Mouse (Mus musculus): ENCODE data around the gene Six4. TPM values are rescaled to one million over a fixed set of nuclear protein-coding genes. Genes with fewer than 3 reads are reported as not detected.
"Not testable (repeated sequence)": the region's sequence is repeated elsewhere in the genome, so short reads cannot be mapped to it uniquely, and the experiment has no call there.

The Six4 gene
- 1.1 and 1.3 TPM in 2 replicates for polyA plus RNA-seq (2015; fragmentation: Nextera tagmentation; extraction: Ambion mirVana)

- 0 out of 2 replicates have a peak, but pooled peaks cover 3% of the 10 kb centered on the region for H3K36me3 ChIP-seq (ENCODE audit: control insufficient read depth, insufficient read depth)
- H3K4me1 ChIP-seq (ENCODE audit: control insufficient read depth, insufficient read depth, low read length) = peaks cover 11% of the 10 kb centered on the region
- peak; percentile 88 for ATAC-seq (replicated peaks; ENCODE audit: extremely low read depth, insufficient read depth, low FRiP score)
- H3K9me3 ChIP-seq (replicated peaks; ENCODE audit: control insufficient read depth, low read length) = no peaks in the 10 kb centered on the region
- peaks cover 4% of the 10 kb centered on the region; the same call in 1 of the 2 replicates for H3K27me3 ChIP-seq (ENCODE audit: control insufficient read depth, insufficient read depth, low read length)
- peak within 1 kb of the TSS; percentile 68 for H3K27ac ChIP-seq (ENCODE audit: low read length)
- under 1% methylated on average over 20 of the region's 20 CpGs for WGBS
- peak within 1 kb of the TSS; percentile 82 for H3K9ac ChIP-seq (ENCODE audit: low read length)
- peak within 1 kb of the TSS; percentile 100 for H3K4me2 ChIP-seq (ENCODE audit: low read depth, low read length)
- H3K4me3 ChIP-seq (ENCODE audit: low read length) = peak within 1 kb of the TSS; percentile 87
Observed at GRCm38 (mm10) chr12:73113196-73113595, at the start of gene Six4. Six4 (minus strand) TSS chr12:73113456.

- H3K27ac ChIP-seq (ENCODE audit: low read length) = peak overlapping the region; percentile 0; the same call in 1 of the 2 replicates
Observed at GRCm38 (mm10) chr12:73162408-73163181, 49.3 kb upstream of the Six4 start.

GRCm38 (mm10) chr12:73160341-73160740 is 47.1 kb upstream of the Six4 start:
- H3K9ac ChIP-seq (ENCODE audit: low read length) = no peak overlapping the region
- peak overlapping the region; percentile 48 for H3K27ac ChIP-seq (ENCODE audit: low read length)
- no peaks in the 10 kb centered on the region; the same call in 1 of the 2 replicates for H3K9me3 ChIP-seq (replicated peaks; ENCODE audit: control insufficient read depth, low read length)
- no peaks in the 10 kb centered on the region for H3K27me3 ChIP-seq (ENCODE audit: control insufficient read depth, insufficient read depth, low read length)
- WGBS = 13% methylated on average over 4 of the region's 4 CpGs
- 0 out of 2 replicates have a peak, but pooled peaks have one; percentile 18 for ATAC-seq (replicated peaks; ENCODE audit: extremely low read depth, insufficient read depth, low FRiP score)
- H3K4me2 ChIP-seq (ENCODE audit: low read depth, low read length) = peak overlapping the region; percentile 18; the same call in 1 of the 2 replicates
- H3K4me1 ChIP-seq (ENCODE audit: control insufficient read depth, insufficient read depth, low read length) = peaks cover 15% of the 10 kb centered on the region
- H3K36me3 ChIP-seq (ENCODE audit: control insufficient read depth, insufficient read depth) = no peaks in the 10 kb centered on the region
- H3K4me3 ChIP-seq (ENCODE audit: low read length) = no peak overlapping the region

More at GRCm38 (mm10) chr12:73162408-73163181, 49.3 kb upstream of the Six4 start:
- ATAC-seq (replicated peaks; ENCODE audit: extremely low read depth, insufficient read depth, low FRiP score) = no peak
- Histone ChIP-seq H3K4me1 (ENCODE audit: control insufficient read depth, insufficient read depth, low read length) (peaks cover 15% of the 10 kb centered on the region), H3K36me3 (ENCODE audit: control insufficient read depth, insufficient read depth) (no peaks in the 10 kb centered on the region), H3K4me3 (ENCODE audit: low read length) (no peak overlapping the region), H3K9me3 (replicated peaks; ENCODE audit: control insufficient read depth, low read length) (peaks cover 3% of the 10 kb centered on the region), H3K27me3 (ENCODE audit: control insufficient read depth, insufficient read depth, low read length) (no peaks in the 10 kb centered on the region), H3K4me2 (ENCODE audit: low read depth, low read length) (no peak overlapping the region), H3K9ac (ENCODE audit: low read length) (no peak overlapping the region)
- WGBS = 76% methylated on average over 13 of the region's 13 CpGs

GRCm38 (mm10) chr12:73154150-73154549 is 40.9 kb upstream of the Six4 start:
- ATAC-seq (replicated peaks; ENCODE audit: extremely low read depth, insufficient read depth, low FRiP score) = no peak
- H3K27ac ChIP-seq (ENCODE audit: low read length) = no peak overlapping the region
- WGBS = 89% methylated on average over 4 of the region's 4 CpGs
- H3K9ac ChIP-seq (ENCODE audit: low read length) = no peak overlapping the region
- no peaks in the 10 kb centered on the region for H3K27me3 ChIP-seq (ENCODE audit: control insufficient read depth, insufficient read depth, low read length)
- no peaks in the 10 kb centered on the region for H3K4me1 ChIP-seq (ENCODE audit: control insufficient read depth, insufficient read depth, low read length)
- no peak overlapping the region for H3K4me3 ChIP-seq (ENCODE audit: low read length)
- H3K36me3 ChIP-seq (ENCODE audit: control insufficient read depth, insufficient read depth) = no peaks in the 10 kb centered on the region
- no peaks in the 10 kb centered on the region for H3K9me3 ChIP-seq (replicated peaks; ENCODE audit: control insufficient read depth, low read length)
- no peak overlapping the region for H3K4me2 ChIP-seq (ENCODE audit: low read depth, low read length)

GRCm38 (mm10) chr12:73151038-73151437 is 37.8 kb upstream of the Six4 start:
- H3K9ac ChIP-seq (ENCODE audit: low read length); H3K27me3 ChIP-seq (ENCODE audit: control insufficient read depth, insufficient read depth, low read length); H3K4me3 ChIP-seq (ENCODE audit: low read length); H3K4me1 ChIP-seq (ENCODE audit: control insufficient read depth, insufficient read depth, low read length); ATAC-seq (replicated peaks; ENCODE audit: extremely low read depth, insufficient read depth, low FRiP score); H3K9me3 ChIP-seq (replicated peaks; ENCODE audit: control insufficient read depth, low read length); H3K36me3 ChIP-seq (ENCODE audit: control insufficient read depth, insufficient read depth); H3K27ac ChIP-seq (ENCODE audit: low read length); H3K4me2 ChIP-seq (ENCODE audit: low read depth, low read length): not testable (repeated sequence)
- 86% methylated on average over 5 of the region's 5 CpGs for WGBS

- Histone ChIP-seq H3K4me3 (ENCODE audit: low read length) (no peak overlapping the region), H3K27me3 (ENCODE audit: control insufficient read depth, insufficient read depth, low read length) (no peaks in the 10 kb centered on the region), H3K4me2 (ENCODE audit: low read depth, low read length) (no peak overlapping the region), H3K36me3 (ENCODE audit: control insufficient read depth, insufficient read depth) (no peaks in the 10 kb centered on the region), H3K9ac (ENCODE audit: low read length) (no peak overlapping the region), H3K4me1 (ENCODE audit: control insufficient read depth, insufficient read depth, low read length) (no peaks in the 10 kb centered on the region), H3K9me3 (replicated peaks; ENCODE audit: control insufficient read depth, low read length) (no peaks in the 10 kb centered on the region), H3K27ac (ENCODE audit: low read length) (no peak overlapping the region)
- 41% methylated on average over 3 of the region's 3 CpGs for WGBS
- ATAC-seq (replicated peaks; ENCODE audit: extremely low read depth, insufficient read depth, low FRiP score) = no peak
Observed at GRCm38 (mm10) chr12:73147236-73147635, 34.0 kb upstream of the Six4 start.

- 73% methylated on average over 3 of the region's 3 CpGs for WGBS
Observed at GRCm38 (mm10) chr12:73140732-73141131, 27.5 kb upstream of the Six4 start.

GRCm38 (mm10) chr12:73125250-73125649 is 12.0 kb upstream of the Six4 start:
- no peak overlapping the region for H3K9ac ChIP-seq (ENCODE audit: low read length)

More at GRCm38 (mm10) chr12:73140732-73141131, 27.5 kb upstream of the Six4 start:
- no peak overlapping the region for H3K4me3 ChIP-seq (ENCODE audit: low read length)
- H3K4me2 ChIP-seq (ENCODE audit: low read depth, low read length) = no peak overlapping the region
- ATAC-seq (replicated peaks; ENCODE audit: extremely low read depth, insufficient read depth, low FRiP score) = no peak
- H3K27me3 ChIP-seq (ENCODE audit: control insufficient read depth, insufficient read depth, low read length) = no peaks in the 10 kb centered on the region
- no peaks in the 10 kb centered on the region for H3K36me3 ChIP-seq (ENCODE audit: control insufficient read depth, insufficient read depth)
- H3K9ac ChIP-seq (ENCODE audit: low read length) = no peak overlapping the region
- H3K9me3 ChIP-seq (replicated peaks; ENCODE audit: control insufficient read depth, low read length) = no peaks in the 10 kb centered on the region
- no peaks in the 10 kb centered on the region for H3K4me1 ChIP-seq (ENCODE audit: control insufficient read depth, insufficient read depth, low read length)
- H3K27ac ChIP-seq (ENCODE audit: low read length) = no peak overlapping the region

More at GRCm38 (mm10) chr12:73125250-73125649, 12.0 kb upstream of the Six4 start:
- H3K4me1 ChIP-seq (ENCODE audit: control insufficient read depth, insufficient read depth, low read length) = peaks cover 10% of the 10 kb centered on the region
- H3K27ac ChIP-seq (ENCODE audit: low read length) = no peak overlapping the region
- no peak overlapping the region for H3K4me2 ChIP-seq (ENCODE audit: low read depth, low read length)
- H3K4me3 ChIP-seq (ENCODE audit: low read length) = no peak overlapping the region
- H3K27me3 ChIP-seq (ENCODE audit: control insufficient read depth, insufficient read depth, low read length) = no peaks in the 10 kb centered on the region
- 42% methylated on average over 4 of the region's 4 CpGs for WGBS
- no peaks in the 10 kb centered on the region for H3K9me3 ChIP-seq (replicated peaks; ENCODE audit: control insufficient read depth, low read length)
- H3K36me3 ChIP-seq (ENCODE audit: control insufficient read depth, insufficient read depth) = no peaks in the 10 kb centered on the region
- no peak for ATAC-seq (replicated peaks; ENCODE audit: extremely low read depth, insufficient read depth, low FRiP score)
